Mouse (Mus musculus) limb, embryonic 11.5 days (tissue): ENCODE results near the gene Mob3a. TPM values are rescaled to one million over a fixed set of nuclear protein-coding genes. Genes with fewer than 3 reads are reported as not detected.
"Not testable (repeated sequence)": the region's sequence is repeated elsewhere in the genome, so short reads cannot be mapped to it uniquely, and the experiment has no call there.

ENCODE experiments used
- ATAC-seq: fragments of 200-750 bp; cut with Nextera tagmentation; 2 replicates; pipeline ENCODE4 v1.8.0; 2017; ENCODE audit warnings: low read depth; ENCODE audit not compliant: insufficient number of reproducible peaks, low FRiP score, low TSS enrichment
- DNase-seq: peaks from one replicate; pipeline ENCODE4 v3.0.0-alpha.2; 2015; ENCODE audit warnings: low spot score
- H3K27ac ChIP-seq: fragments of 300-500 bp; sonication (generic); replicated peaks from 2 replicates; pipeline ENCODE4 v1.5.1; 2014; ENCODE audit warnings: low read depth, mild to moderate bottlenecking, low read length
- H3K27me3 ChIP-seq: fragments of 300-500 bp; sonication (generic); 2 replicates; pipeline ENCODE4 v1.6.1; 2014; ENCODE audit warnings: mild to moderate bottlenecking, low read length, mixed read lengths; ENCODE audit not compliant: control insufficient read depth, insufficient read depth
- H3K36me3 ChIP-seq: fragments of 300-500 bp; sonication (generic); 2 replicates; pipeline ENCODE4 v1.6.1; 2014; ENCODE audit warnings: mild to moderate bottlenecking, low read length, moderate library complexity, mixed read lengths; ENCODE audit not compliant: control insufficient read depth, insufficient read depth
- H3K4me1 ChIP-seq: fragments of 300-500 bp; sonication (generic); 2 replicates; pipeline ENCODE4 v1.6.1; 2014; ENCODE audit warnings: low read length, mixed read lengths; ENCODE audit not compliant: control insufficient read depth, insufficient read depth
- H3K4me2 ChIP-seq: fragments of 300-500 bp; sonication (generic); 2 replicates; pipeline ENCODE4 v1.6.1; 2014; ENCODE audit warnings: low read depth, mild to moderate bottlenecking, moderate library complexity; ENCODE audit not compliant: severe bottlenecking
- H3K4me3 ChIP-seq: fragments of 300-500 bp; sonication (generic); 2 replicates; pipeline ENCODE4 v1.5.1; 2014; ENCODE audit warnings: low read depth, low read length
- H3K9ac ChIP-seq: fragments of 300-500 bp; sonication (generic); 2 replicates; pipeline ENCODE4 v1.6.1; 2014; ENCODE audit warnings: mild to moderate bottlenecking, low read length
- H3K9me3 ChIP-seq: fragments of 300-500 bp; sonication (generic); 2 replicates; pipeline ENCODE4 v1.6.1; 2016; ENCODE audit warnings: low read length; ENCODE audit not compliant: control insufficient read depth
- WGBS: fragments of 180-500 bp; shearing (Covaris S2); extraction: QIAGEN DNeasy Blood & Tissue Kit; methylation state at CpG from one replicate; pipeline ENCODE4 v1.1.7; 2014; 5-methylcytosine and 5-hydroxymethylcytosine counted together
- polyA plus RNA-seq: library from polyadenylated mRNA; unstranded; fragments of >200 nt; fragmentation: Nextera tagmentation; extraction: Ambion mirVana; gene quantifications from 2 replicates; pipeline ENCODE4 v1.2.1, GENCODE M21; 2014

Gene Mob3a
- polyA plus RNA-seq, 1 experiment from 2014 or later, result 44.0 TPM

GRCm38 (mm10) chr10:80649910-80650309 is 51.9 kb downstream of the Mob3a start:
- H3K36me3 ChIP-seq, H3K9ac ChIP-seq, H3K9me3 ChIP-seq, H3K4me1 ChIP-seq, DNase-seq, ATAC-seq, H3K27me3 ChIP-seq, H3K27ac ChIP-seq, H3K4me3 ChIP-seq, H3K4me2 ChIP-seq: not testable (repeated sequence)
- 81% methylated on average over 6 of the region's 6 CpGs for WGBS

DNA sequence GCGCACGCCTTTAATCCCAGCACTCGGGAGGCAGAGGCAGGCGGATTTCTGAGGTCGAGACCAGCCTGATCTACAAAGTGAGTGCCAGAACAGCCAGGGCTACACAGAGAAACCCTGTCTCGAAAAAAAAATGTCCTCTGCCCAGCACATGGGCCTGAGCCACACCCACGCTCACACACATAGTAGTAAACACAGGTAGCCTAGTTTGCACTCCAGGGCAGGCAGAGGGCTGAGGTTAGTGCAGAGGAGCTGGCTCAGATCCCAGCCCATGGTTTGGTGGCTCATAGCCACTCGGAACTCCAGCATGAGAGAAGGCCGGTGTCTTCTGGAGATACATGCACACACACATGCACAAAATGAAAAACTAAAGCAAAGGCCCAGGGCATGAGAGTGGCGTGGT is 54.8 kb downstream of the Mob3a start:
- Histone ChIP-seq H3K27me3 (no peaks in the 10 kb centered on the region), H3K4me3 (no peak overlapping the region), H3K9ac (no peak overlapping the region), H3K27ac (no peak overlapping the region), H3K36me3 (peaks cover 26% of the 10 kb centered on the region), H3K9me3 (no peaks in the 10 kb centered on the region), H3K4me1 (no peaks in the 10 kb centered on the region), H3K4me2 (no peak overlapping the region)
- ATAC-seq (no peak), DNase-seq (no peak)
- 95% methylated on average over 10 of the region's 10 CpGs for WGBS

- H3K4me3 ChIP-seq, result no peak overlapping the region
Measured at GRCm38 (mm10) chr10:80635345-80635744, 66.4 kb downstream of the Mob3a start.

More at GRCm38 (mm10) chr10:80635345-80635744, 66.4 kb downstream of the Mob3a start:
- WGBS, result 85% methylated on average over 6 of the region's 6 CpGs
- no peak for DNase-seq
- H3K9ac ChIP-seq, result no peak overlapping the region
- no peaks in the 10 kb centered on the region for H3K9me3 ChIP-seq
- H3K4me2 ChIP-seq, result no peak overlapping the region
- H3K4me1 ChIP-seq, result no peaks in the 10 kb centered on the region
- ATAC-seq, result no peak
- no peaks in the 10 kb centered on the region for H3K27me3 ChIP-seq
- H3K27ac ChIP-seq, result no peak overlapping the region
- H3K36me3 ChIP-seq, result peaks cover 46% of the 10 kb centered on the region

Other genes with a start within 250 kb of the Mob3a start
- gene Onecut3, start 207.1 kb downstream of the Mob3a start, polyA plus RNA-seq, result not detected in 2 replicates
- gene Atp8b3, start 162.9 kb downstream of the Mob3a start, polyA plus RNA-seq, result 0.37 and 0.48 TPM in 2 replicates
- 27.2 and 32.6 TPM in 2 replicates for gene Rexo1, start 140.4 kb downstream of the Mob3a start, polyA plus RNA-seq
- 5.7 and 6.6 TPM in 2 replicates for gene Klf16, start 124.7 kb downstream of the Mob3a start, polyA plus RNA-seq
- 114 and 121 TPM in 2 replicates for gene Abhd17a, start 111.6 kb downstream of the Mob3a start, polyA plus RNA-seq
- 68.8 and 73.0 TPM in 2 replicates for gene Scamp4, start 99.1 kb downstream of the Mob3a start, polyA plus RNA-seq
- 9.7 and 9.8 TPM in 2 replicates for gene Adat3, start 99.1 kb downstream of the Mob3a start, polyA plus RNA-seq
- 2.1 and 2.6 TPM in 2 replicates for gene Gm49322, start 96.0 kb downstream of the Mob3a start, polyA plus RNA-seq
- gene Csnk1g2, start 79.1 kb downstream of the Mob3a start, polyA plus RNA-seq, result 126 and 152 TPM in 2 replicates
- gene Btbd2, start 44.9 kb downstream of the Mob3a start, polyA plus RNA-seq, result 67.4 and 67.9 TPM in 2 replicates
- gene Mknk2, start 23.9 kb downstream of the Mob3a start, polyA plus RNA-seq, result 95.3 and 98.5 TPM in 2 replicates
- 4.8 and 5.0 TPM in 2 replicates for gene Izumo4, start 207 bp upstream of the Mob3a start, polyA plus RNA-seq
- 67.8 and 68.5 TPM in 2 replicates for gene Ap3d1, start 40.3 kb upstream of the Mob3a start, polyA plus RNA-seq
- 23.0 and 27.8 TPM in 2 replicates for gene Dot1l, start 53.2 kb upstream of the Mob3a start, polyA plus RNA-seq
- 122 and 130 TPM in 2 replicates for gene Sf3a2, start 96.2 kb upstream of the Mob3a start, polyA plus RNA-seq
- 141 and 145 TPM in 2 replicates for gene Plekhj1, start 96.6 kb upstream of the Mob3a start, polyA plus RNA-seq
- gene Amh, start 103.3 kb upstream of the Mob3a start, polyA plus RNA-seq, result not detected in 2 replicates
- gene Jsrp1, start 111.5 kb upstream of the Mob3a start, polyA plus RNA-seq, result 0.40 and 0.96 TPM in 2 replicates
- 2,003 and 2,108 TPM in 2 replicates for gene Oaz1, start 124.7 kb upstream of the Mob3a start, polyA plus RNA-seq
- gene Lingo3, start 142.1 kb upstream of the Mob3a start, polyA plus RNA-seq, result 0.33 and 0.36 TPM in 2 replicates
- gene Lsm7, start 153.2 kb upstream of the Mob3a start, polyA plus RNA-seq, result 375 and 398 TPM in 2 replicates
- 26.8 and 28.1 TPM in 2 replicates for gene Sppl2b, start 153.3 kb upstream of the Mob3a start, polyA plus RNA-seq
- gene Tmprss9, start 169.9 kb upstream of the Mob3a start, polyA plus RNA-seq, result not detected in 2 replicates
- 336 and 355 TPM in 2 replicates for gene Timm13, start 199.0 kb upstream of the Mob3a start, polyA plus RNA-seq
- 23.3 and 26.7 TPM in 2 replicates for gene Lmnb2, start 216.3 kb upstream of the Mob3a start, polyA plus RNA-seq
- 10.9 and 12.3 TPM in 2 replicates for gene Gadd45b, start 228.1 kb upstream of the Mob3a start, polyA plus RNA-seq